Mouse (Mus musculus) cortical plate, adult 2 months (tissue): Measurements from ENCODE around the gene Ddx54.

ENCODE experiments used
- CTCF ChIP-seq: fragments of 200-500 bp; IDR thresholded peaks from 2 replicates; pipeline ENCODE4 v1.5.1; 2011; ENCODE audit warnings: mild to moderate bottlenecking, control low read depth, low read length; ENCODE audit not compliant: insufficient read depth; ENCODE audit errors: extremely low read depth
- POLR2A ChIP-seq: fragments of 200-500 bp; IDR thresholded peaks from 2 replicates; pipeline ENCODE4 v1.6.1; 2011; ENCODE audit warnings: mild to moderate bottlenecking, low read length, control low read depth; ENCODE audit not compliant: insufficient read depth; ENCODE audit errors: extremely low read depth

DNA sequence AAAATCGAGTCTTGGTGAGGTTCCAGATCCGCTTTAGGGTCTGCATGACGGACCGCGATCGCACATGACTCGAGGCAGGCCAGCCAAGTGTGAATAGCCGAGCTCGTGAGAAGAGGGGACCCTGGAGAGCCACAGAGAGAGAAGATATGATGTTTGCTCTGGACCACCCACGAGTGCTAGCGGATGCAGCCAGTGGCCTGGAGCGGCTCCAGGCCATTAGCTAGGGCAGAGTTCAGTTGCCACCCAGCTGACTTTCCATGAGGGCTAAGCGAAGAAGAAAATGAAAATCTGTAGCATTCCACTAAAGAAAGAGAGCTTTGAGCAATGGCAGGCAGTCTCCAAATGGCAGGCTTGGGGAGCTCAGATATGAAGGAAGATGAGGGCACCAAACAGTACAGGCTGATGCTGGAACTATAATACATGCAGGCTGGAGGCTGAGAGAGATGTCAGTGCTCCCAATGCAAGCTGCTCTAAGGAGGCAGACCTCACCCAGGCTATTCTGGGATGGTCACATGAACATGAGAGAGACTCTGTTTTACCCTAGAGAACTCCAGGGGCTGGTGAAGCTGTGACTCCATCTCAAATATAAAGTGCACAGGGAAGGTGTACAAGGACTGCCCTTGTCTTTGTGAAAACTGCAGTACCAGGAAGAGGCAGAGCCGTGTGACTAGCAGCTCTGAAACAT is 41.3 kb upstream of the Ddx54 start:
- no peak for TF ChIP-seq CTCF
- TF ChIP-seq POLR2A = no peak
